Mouse (Mus musculus) testis, adult 2 months (tissue): Measurements from ENCODE around the gene Pfn3. TPM values are rescaled to one million over a fixed set of nuclear protein-coding genes. Genes with fewer than 3 reads are reported as not detected.

Experiments used
- H3K27ac ChIP-seq: fragments of 200-500 bp; 2 replicates; pipeline ENCODE4 v1.5.1; 2012; ENCODE audit warnings: low read depth, low read length; ENCODE audit not compliant: control insufficient read depth, insufficient read depth
- H3K27me3 ChIP-seq: fragments of 200-500 bp; 2 replicates; pipeline ENCODE4 v1.6.1; 2012; ENCODE audit warnings: mild to moderate bottlenecking, low read length, moderate library complexity; ENCODE audit not compliant: control insufficient read depth, insufficient read depth
- H3K36me3 ChIP-seq: fragments of 200-500 bp; 2 replicates; pipeline ENCODE4 v1.6.1; 2012; ENCODE audit warnings: mild to moderate bottlenecking, low read length; ENCODE audit not compliant: control insufficient read depth, insufficient read depth
- H3K4me1 ChIP-seq: fragments of 200-500 bp; 2 replicates; pipeline ENCODE4 v1.6.1; 2012; ENCODE audit warnings: low read length; ENCODE audit not compliant: control insufficient read depth, insufficient read depth
- H3K4me3 ChIP-seq: fragments of 200-500 bp; 2 replicates; pipeline ENCODE4 v1.5.1; 2012; ENCODE audit warnings: low read depth, mild to moderate bottlenecking, low read length, moderate library complexity, mixed read lengths; ENCODE audit not compliant: control insufficient read depth
- CTCF ChIP-seq: fragments of 200-500 bp; IDR thresholded peaks from 2 replicates; pipeline ENCODE4 v1.5.1; 2012; ENCODE audit warnings: low read depth, mild to moderate bottlenecking, inconsistent platforms, low read length, moderate library complexity; ENCODE audit not compliant: control insufficient read depth, insufficient read depth, insufficient replicate concordance
- POLR2A ChIP-seq: fragments of 200-500 bp; IDR thresholded peaks from 2 replicates; pipeline ENCODE4 v1.6.1; 2012; ENCODE audit warnings: low read depth, mild to moderate bottlenecking, inconsistent platforms, low read length, moderate library complexity; ENCODE audit not compliant: control insufficient read depth
- polyA plus RNA-seq: library from polyadenylated mRNA; depleted of rRNA; stranded (reverse); fragments of >200 nt; gene quantifications from 2 replicates; pipeline ENCODE4 v1.2.3, GENCODE M21; 2012

Pfn3 gene
- polyA plus RNA-seq, 1 experiment = 279 TPM

DNA sequence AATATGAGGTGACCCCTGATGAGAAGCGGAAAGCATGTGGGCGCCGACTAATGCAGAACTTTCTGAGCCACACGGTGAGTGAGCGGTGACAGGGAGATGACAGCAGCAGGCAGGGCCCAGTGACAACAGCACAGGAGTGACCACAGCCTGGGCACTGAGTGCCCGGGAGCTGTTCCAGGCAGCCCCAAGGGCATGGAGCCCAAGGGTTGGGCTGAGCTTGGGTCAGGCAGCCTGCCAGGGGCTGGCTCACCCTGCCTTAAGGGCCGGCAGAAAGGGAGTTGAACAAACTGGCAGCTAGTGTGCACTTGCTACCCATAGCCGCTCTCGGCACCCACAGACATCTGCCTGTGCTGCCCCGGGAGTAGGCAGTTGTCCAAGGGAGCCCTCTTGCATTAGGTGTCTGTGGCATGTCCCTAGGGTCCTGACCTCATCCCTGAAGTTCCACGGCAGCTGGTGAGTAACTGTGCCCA is 35.5 kb upstream of the Pfn3 start:
- Histone ChIP-seq H3K4me3 (no peak overlapping the region), H3K36me3 (no peaks in the 10 kb centered on the region; the same call in 1 of the 2 replicates), H3K27me3 (no peaks in the 10 kb centered on the region), H3K4me1 (peaks cover 10% of the 10 kb centered on the region), H3K27ac (no peak overlapping the region)
- TF ChIP-seq POLR2A = no peak
- no peak for TF ChIP-seq CTCF

- no peak overlapping the region for H3K27ac ChIP-seq
- H3K36me3 ChIP-seq = no peaks in the 10 kb centered on the region; the same call in 1 of the 2 replicates
- TF ChIP-seq POLR2A (no peak), CTCF (no peak)
- no peaks in the 10 kb centered on the region for H3K27me3 ChIP-seq
- H3K4me3 ChIP-seq = no peak overlapping the region
- H3K4me1 ChIP-seq = peaks cover 11% of the 10 kb centered on the region
Observed at GRCm38 (mm10) chr13:55449679-55450441, 34.8 kb upstream of the Pfn3 start.

DNA sequence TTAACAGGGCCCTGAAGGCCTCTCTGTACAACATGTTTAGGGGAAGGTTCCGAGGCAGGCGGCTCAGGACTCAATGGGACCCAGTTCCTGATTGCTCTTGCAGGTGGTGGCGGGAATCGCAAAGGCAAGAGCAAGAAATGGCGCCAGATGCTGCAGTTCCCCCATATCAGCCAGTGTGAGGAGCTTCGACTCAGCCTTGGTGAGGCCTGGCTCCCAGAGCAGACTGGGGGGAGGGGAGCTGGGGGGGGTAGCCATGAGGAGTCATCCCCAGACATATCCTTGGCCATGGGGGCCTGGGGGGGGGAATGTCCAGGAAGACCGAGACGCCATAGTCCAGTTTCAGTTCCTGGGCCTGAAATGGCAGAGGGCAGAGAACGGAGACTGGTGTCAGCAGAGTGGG is 34.2 kb upstream of the Pfn3 start:
- Histone ChIP-seq H3K36me3 (no peaks in the 10 kb centered on the region; the same call in 1 of the 2 replicates), H3K27me3 (no peaks in the 10 kb centered on the region), H3K4me1 (peaks cover 12% of the 10 kb centered on the region), H3K4me3 (no peak overlapping the region), H3K27ac (no peak overlapping the region)
- TF ChIP-seq CTCF (no peak), POLR2A (no peak)

- Histone ChIP-seq H3K27me3 (no peaks in the 10 kb centered on the region), H3K4me3 (no peak overlapping the region), H3K27ac (no peak overlapping the region), H3K36me3 (no peaks in the 10 kb centered on the region; the same call in 1 of the 2 replicates), H3K4me1 (peaks cover 12% of the 10 kb centered on the region)
- TF ChIP-seq POLR2A (no peak), CTCF (no peak)
Observed at GRCm38 (mm10) chr13:55448131-55448530, 33.1 kb upstream of the Pfn3 start.

DNA sequence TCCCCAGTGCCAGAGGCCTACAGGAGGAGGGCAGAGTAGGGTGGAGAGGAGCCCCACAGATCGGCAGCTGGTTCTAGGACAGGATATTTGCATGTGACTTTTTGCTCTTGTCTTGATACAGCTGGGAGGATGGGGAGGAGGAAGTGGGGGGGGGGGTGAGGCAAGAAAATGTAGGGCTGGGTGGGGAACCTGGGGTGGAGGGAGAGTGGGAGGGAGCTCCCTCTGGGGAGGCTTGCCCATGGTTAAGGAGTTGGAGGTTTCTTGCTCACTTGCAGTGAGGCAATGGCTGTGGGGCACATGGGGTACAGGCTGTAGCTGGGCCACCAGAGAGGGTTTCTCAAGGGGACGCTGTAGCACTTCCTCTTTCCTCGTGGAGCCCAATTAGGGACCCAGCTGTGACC is 32.5 kb upstream of the Pfn3 start:
- no peaks in the 10 kb centered on the region for H3K36me3 ChIP-seq
- no peak overlapping the region for H3K4me3 ChIP-seq
- no peak for TF ChIP-seq POLR2A
- no peak for TF ChIP-seq CTCF
- peaks cover 12% of the 10 kb centered on the region for H3K4me1 ChIP-seq
- H3K27me3 ChIP-seq = no peaks in the 10 kb centered on the region
- no peak overlapping the region for H3K27ac ChIP-seq

DNA sequence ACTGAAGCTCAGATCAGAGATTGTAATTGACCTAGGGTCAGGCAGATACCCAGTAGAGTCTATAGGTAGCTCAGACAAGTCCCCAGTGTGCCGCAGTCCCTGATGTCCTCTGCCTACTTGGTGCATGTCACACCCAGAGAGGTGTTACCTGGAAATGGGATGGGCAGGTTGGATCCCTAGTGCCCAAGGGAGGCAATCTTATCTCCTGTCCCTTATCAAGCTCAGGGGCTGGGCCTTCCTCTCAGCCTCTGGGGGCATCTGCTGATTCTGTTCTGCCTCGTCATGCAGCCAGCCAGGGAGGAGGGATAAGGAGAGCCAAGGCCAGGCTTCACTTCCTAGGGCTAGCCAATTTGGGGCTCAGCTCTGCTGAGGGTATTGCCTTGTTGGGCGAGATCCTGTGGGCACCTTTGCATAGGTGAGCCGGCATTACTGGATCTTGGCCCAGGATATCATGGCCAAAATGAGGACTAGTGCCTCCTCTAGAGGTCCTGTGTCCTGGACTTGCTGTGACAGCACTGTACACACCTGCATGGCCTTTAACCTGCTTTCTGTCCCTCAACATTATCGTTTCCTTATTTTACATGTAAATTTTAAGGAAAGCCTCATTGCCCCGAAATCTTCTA is 31.6 kb upstream of the Pfn3 start:
- H3K36me3 ChIP-seq = no peaks in the 10 kb centered on the region
- H3K4me1 ChIP-seq = peaks cover 12% of the 10 kb centered on the region
- H3K27me3 ChIP-seq = no peaks in the 10 kb centered on the region
- TF ChIP-seq POLR2A (no peak), CTCF (no peak)
- no peak overlapping the region for H3K27ac ChIP-seq
- no peak overlapping the region for H3K4me3 ChIP-seq

- Histone ChIP-seq H3K4me3 (peak overlapping the region; percentile 90), H3K27me3 (no peaks in the 10 kb centered on the region), H3K4me1 (peaks cover 12% of the 10 kb centered on the region), H3K27ac (peak overlapping the region; percentile 81), H3K36me3 (no peaks in the 10 kb centered on the region)
- TF ChIP-seq POLR2A = no peak
- no peak for TF ChIP-seq CTCF
Observed at GRCm38 (mm10) chr13:55445361-55446091, 30.5 kb upstream of the Pfn3 start.
